ENCODE assay signal across 8 mouse cellular contexts in the genomic region with DNA sequence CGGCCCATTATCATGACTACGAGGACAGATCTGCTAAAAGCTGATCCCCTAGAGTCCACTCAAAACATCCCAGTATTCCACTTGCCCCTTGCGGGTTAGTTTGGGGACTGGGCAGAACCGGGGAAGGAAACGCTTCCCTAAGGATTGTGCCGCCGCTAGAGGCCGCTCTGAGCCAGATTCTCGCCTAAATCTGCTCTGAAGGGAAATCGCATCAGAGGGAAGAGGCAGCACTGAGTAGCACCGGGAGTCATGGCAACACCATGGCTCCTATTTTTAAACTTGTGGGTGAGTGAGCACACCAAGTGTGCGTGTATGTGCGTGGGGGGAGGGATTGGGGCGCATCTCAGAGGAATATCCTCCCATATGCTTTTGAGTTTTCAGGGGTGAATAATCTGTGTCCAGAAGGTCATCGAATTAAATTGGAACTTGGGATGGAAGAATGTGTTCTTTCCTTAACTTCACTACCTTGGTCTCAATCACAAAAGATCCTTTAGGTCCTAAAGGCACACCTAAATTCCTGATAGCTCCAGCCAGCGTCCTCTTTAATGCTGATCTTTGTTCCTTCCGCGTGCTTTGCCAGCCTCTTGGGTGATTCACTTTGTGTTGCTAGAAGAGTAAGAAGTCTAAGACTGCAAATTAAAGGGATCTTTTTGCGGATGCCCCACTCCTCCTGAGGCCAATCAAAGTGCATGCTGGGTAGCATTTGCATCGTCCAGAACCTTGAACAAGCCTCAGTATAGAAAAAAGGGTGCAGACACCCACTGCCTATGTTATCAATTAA.
A peak's percentile ranks its signal among the peaks of the same experiment; 100 is the strongest.
DNase-seq lines count a peak whose midpoint lies in the region; ATAC-seq and TF ChIP-seq lines count a peak whose summit lies in the region.

No protein-coding gene starts in this region.

- TF ChIP-seq POLR2A in brain, embryonic 14.5 days (IDR thresholded peaks at IDR 0.05; ENCODE audit: borderline replicate concordance, extremely low read depth, insufficient read depth, insufficient read length, poor library complexity, severe bottlenecking): no peak
- no peak for TF ChIP-seq POLR2A in limb, embryonic 14.5 days (IDR thresholded peaks at IDR 0.05; ENCODE audit: borderline replicate concordance, extremely low read depth, insufficient read depth, insufficient read length)

- H3K4me2 ChIP-seq in heart, embryonic 15.5 days: 0 out of 2 replicates have a peak overlapping the region, but pooled peaks have one; percentile 18
- H3K4me2 ChIP-seq in kidney, postnatal 0 days (ENCODE audit: low read length): no peak overlapping the region
- H3K4me2 ChIP-seq in limb, embryonic 14.5 days (replicated peaks; ENCODE audit: low read depth, low read length, severe bottlenecking): no peak overlapping the region
- H3K4me2 ChIP-seq in neural tube, embryonic 12.5 days (replicated peaks): no peak overlapping the region

- ATAC-seq in heart, embryonic 15.5 days (replicated peaks; ENCODE audit: insufficient number of reproducible peaks, insufficient read depth, low FRiP score, low read depth): 0 out of 2 replicates have a peak, but pooled peaks have one; percentile 27
- peak; percentile 66 for ATAC-seq in kidney, postnatal 0 days (replicated peaks; ENCODE audit: low FRiP score, low read depth)
- ATAC-seq in limb, embryonic 14.5 days (ENCODE audit: low FRiP score, low read depth): peak; percentile 85
- peak; percentile 95 for ATAC-seq in neural tube, embryonic 12.5 days (ENCODE audit: low FRiP score, low read depth)

- no peaks in the 10 kb centered on the region for H3K36me3 ChIP-seq in forebrain, embryonic 10.5 days (replicated peaks)
- no peaks in the 10 kb centered on the region for H3K36me3 ChIP-seq in heart, embryonic 15.5 days
- no peaks in the 10 kb centered on the region for H3K36me3 ChIP-seq in kidney, postnatal 0 days (ENCODE audit: insufficient read depth, low read length)
- no peaks in the 10 kb centered on the region for H3K36me3 ChIP-seq in limb, embryonic 14.5 days (ENCODE audit: control insufficient read depth, insufficient read depth, low read length)
- H3K36me3 ChIP-seq in neural tube, embryonic 12.5 days: no peaks in the 10 kb centered on the region

- WGBS in forebrain, embryonic 10.5 days: 25% methylated on average over 20 of the region's 20 CpGs
- WGBS in heart, embryonic 15.5 days: 22% methylated on average over 20 of the region's 20 CpGs
- WGBS in kidney, postnatal 0 days: 24% methylated on average over 20 of the region's 20 CpGs
- 25% methylated on average over 20 of the region's 20 CpGs for WGBS in limb, embryonic 14.5 days
- WGBS in neural tube, embryonic 12.5 days: 26% methylated on average over 20 of the region's 20 CpGs

- peak; percentile 36 for DNase-seq in 416B (ENCODE audit: low read depth)
- peak; percentile 89 for DNase-seq in brain, embryonic 14.5 days (ENCODE audit: low read depth)
- peak; percentile 79 for DNase-seq in forebrain, embryonic 10.5 days (ENCODE audit: extremely low spot score, low spot score)
- peak; percentile 90 for DNase-seq in kidney, postnatal 0 days (ENCODE audit: low spot score)
- peak; percentile 86 for DNase-seq in limb, embryonic 14.5 days (ENCODE audit: low spot score)
- DNase-seq in testis, postnatal 10 days (ENCODE audit: low spot score): peak; percentile 92

- no peak overlapping the region for H3K4me3 ChIP-seq in forebrain, embryonic 10.5 days
- H3K4me3 ChIP-seq in heart, embryonic 15.5 days: no peak overlapping the region
- no peak overlapping the region for H3K4me3 ChIP-seq in kidney, postnatal 0 days (replicated peaks; ENCODE audit: low read depth, low read length)
- H3K4me3 ChIP-seq in limb, embryonic 14.5 days (replicated peaks; ENCODE audit: low read length): no peak overlapping the region
- H3K4me3 ChIP-seq in neural tube, embryonic 12.5 days: no peak overlapping the region

- no peaks in the 10 kb centered on the region for H3K27me3 ChIP-seq in forebrain, embryonic 10.5 days (ENCODE audit: poor library complexity, severe bottlenecking)
- H3K27me3 ChIP-seq in heart, embryonic 15.5 days: peaks cover 19% of the 10 kb centered on the region; the same call in 1 of the 2 replicates
- no peaks in the 10 kb centered on the region for H3K27me3 ChIP-seq in kidney, postnatal 0 days (ENCODE audit: insufficient read depth, low read length)
- H3K27me3 ChIP-seq in limb, embryonic 14.5 days (ENCODE audit: control insufficient read depth, insufficient read depth, low read length): no peaks in the 10 kb centered on the region; the same call in 1 of the 2 replicates
- no peaks in the 10 kb centered on the region for H3K27me3 ChIP-seq in neural tube, embryonic 12.5 days (replicated peaks)

- no peak overlapping the region for H3K27ac ChIP-seq in forebrain, embryonic 10.5 days
- no peak overlapping the region for H3K27ac ChIP-seq in heart, embryonic 15.5 days
- H3K27ac ChIP-seq in kidney, postnatal 0 days: no peak overlapping the region
- H3K27ac ChIP-seq in limb, embryonic 14.5 days (replicated peaks; ENCODE audit: low read depth, low read length): no peak overlapping the region
- H3K27ac ChIP-seq in neural tube, embryonic 12.5 days: no peak overlapping the region

- H3K9me3 ChIP-seq in forebrain, embryonic 10.5 days: no peaks in the 10 kb centered on the region
- no peaks in the 10 kb centered on the region for H3K9me3 ChIP-seq in heart, embryonic 15.5 days (replicated peaks)
- no peaks in the 10 kb centered on the region for H3K9me3 ChIP-seq in kidney, postnatal 0 days (replicated peaks; ENCODE audit: low read length)
- H3K9me3 ChIP-seq in limb, embryonic 14.5 days (ENCODE audit: control insufficient read depth, low read length): no peaks in the 10 kb centered on the region
- no peaks in the 10 kb centered on the region for H3K9me3 ChIP-seq in neural tube, embryonic 12.5 days

- peaks cover 13% of the 10 kb centered on the region for H3K4me1 ChIP-seq in forebrain, embryonic 10.5 days
- peaks cover 10% of the 10 kb centered on the region for H3K4me1 ChIP-seq in heart, embryonic 15.5 days (replicated peaks)
- no peaks in the 10 kb centered on the region for H3K4me1 ChIP-seq in kidney, postnatal 0 days (replicated peaks; ENCODE audit: insufficient read depth, low read length)
- peaks cover 5% of the 10 kb centered on the region; the same call in 1 of the 2 replicates for H3K4me1 ChIP-seq in limb, embryonic 14.5 days (ENCODE audit: control insufficient read depth, insufficient read depth, low read length)
- no peaks in the 10 kb centered on the region for H3K4me1 ChIP-seq in neural tube, embryonic 12.5 days

- peak; percentile 92 for TF ChIP-seq CTCF in brain, embryonic 14.5 days (IDR thresholded peaks at IDR 0.05; ENCODE audit: borderline replicate concordance, extremely low read depth, insufficient read depth, insufficient read length)
- peak; percentile 89 for TF ChIP-seq CTCF in kidney, postnatal 0 days (IDR thresholded peaks at IDR 0.05; ENCODE audit: low read depth)

- H3K9ac ChIP-seq in heart, embryonic 15.5 days: no peak overlapping the region
- no peak overlapping the region for H3K9ac ChIP-seq in kidney, postnatal 0 days (ENCODE audit: low read depth, low read length)
- no peak overlapping the region for H3K9ac ChIP-seq in limb, embryonic 14.5 days (ENCODE audit: low read depth, low read length, severe bottlenecking)
- H3K9ac ChIP-seq in neural tube, embryonic 12.5 days: no peak overlapping the region

Comparison
In these comparisons a context has a peak if more than half of its experiments do, and no peak if none do; other contexts are left out.
1. DNase-seq: peak in every context shown above with its lines; median percentile 92 in testis, postnatal 10 days; 90 in kidney, postnatal 0 days; 89 in brain, embryonic 14.5 days; 86 in limb, embryonic 14.5 days; 79 in forebrain, embryonic 10.5 days; 36 in 416B.
2. ATAC-seq: peak in every context shown above with its lines; median percentile 95 in neural tube, embryonic 12.5 days; 85 in limb, embryonic 14.5 days; 66 in kidney, postnatal 0 days; 27 in heart, embryonic 15.5 days.